Mouse (Mus musculus): Measurements from ENCODE around the gene Kirrel.

Gene Kirrel

DNA sequence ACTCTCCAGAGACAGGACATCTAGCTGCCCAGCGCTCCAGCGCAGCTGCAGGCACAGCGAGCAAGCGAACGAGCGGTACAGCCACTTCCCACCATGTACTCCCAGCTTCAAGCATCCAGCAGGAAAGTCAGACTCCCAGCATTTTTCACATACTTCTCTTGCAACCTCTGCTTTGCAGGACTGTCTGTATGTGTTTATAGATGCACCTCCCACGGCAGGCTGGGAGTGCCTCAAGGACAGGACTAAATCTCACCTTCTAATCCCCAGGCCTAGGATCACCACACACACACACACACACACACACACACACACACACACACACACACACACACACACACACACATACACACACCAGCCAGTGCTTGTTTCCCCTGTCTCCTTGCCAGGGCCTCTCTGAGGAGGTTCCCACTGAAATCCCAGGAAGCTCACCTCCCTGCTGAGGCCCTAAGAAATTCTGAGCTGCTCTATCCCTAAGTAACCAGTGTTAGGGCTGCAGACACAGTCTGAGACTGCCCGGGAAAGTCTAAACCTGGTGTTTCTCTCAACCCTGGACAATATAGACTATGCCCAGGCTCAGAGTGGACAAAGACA, 9.2 kb downstream of the Kirrel start:
- no peak for DNase-seq

DNA sequence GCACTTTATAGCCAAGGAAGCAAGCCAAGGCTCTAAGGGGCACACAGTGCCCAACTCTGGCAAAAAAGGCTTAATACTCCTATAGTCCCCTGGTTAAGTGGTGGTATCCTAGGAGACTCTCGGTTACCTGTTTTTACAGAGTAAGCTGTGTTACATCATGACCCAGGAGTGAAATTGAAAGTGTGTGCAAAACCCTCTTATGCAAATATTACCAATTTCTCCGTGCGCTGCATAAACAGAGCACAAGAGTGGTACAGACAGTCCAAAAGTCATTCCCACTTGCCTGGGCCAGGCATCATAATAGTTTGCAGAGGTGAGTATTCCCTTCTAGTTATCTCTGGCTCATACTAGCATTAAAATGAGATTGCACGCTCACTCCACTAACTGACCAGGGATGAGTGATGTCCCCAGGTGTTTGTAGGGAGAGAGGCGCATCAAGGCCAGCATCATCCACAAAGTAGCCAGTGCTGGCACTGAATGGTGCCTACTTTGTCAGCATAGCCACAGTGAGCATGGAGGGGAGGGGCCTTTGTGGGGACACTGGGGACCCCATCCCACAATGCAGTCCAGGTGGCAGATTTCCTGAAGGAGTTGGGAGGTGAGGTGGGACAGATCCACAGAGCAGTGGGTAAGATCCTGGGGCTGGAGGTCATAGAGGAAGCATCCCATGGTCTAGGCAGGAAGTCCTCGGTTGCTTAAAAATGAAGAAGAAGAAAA, 10.3 kb downstream of the Kirrel start:
- no peak for DNase-seq

DNA sequence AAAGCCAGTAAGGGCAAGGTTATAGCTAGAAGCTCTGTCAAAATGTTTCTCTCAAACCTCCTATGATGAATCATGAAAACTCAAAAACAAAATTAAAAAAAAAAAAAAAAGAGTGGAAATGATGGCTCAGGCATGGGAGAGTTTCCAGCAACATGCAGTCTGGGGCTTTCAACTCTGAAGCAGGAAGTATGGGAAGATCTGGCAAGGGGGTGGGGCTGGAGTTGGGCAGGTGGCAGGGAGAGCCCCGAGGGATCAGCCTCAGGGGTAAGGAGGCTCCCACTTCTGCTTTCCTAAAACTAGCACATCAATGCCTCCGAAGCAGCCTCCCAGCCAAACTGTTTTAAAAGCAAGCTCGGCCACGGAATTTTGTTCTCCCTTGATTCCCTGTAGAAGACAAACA, 11.4 kb downstream of the Kirrel start:
- no peak for DNase-seq

DNA sequence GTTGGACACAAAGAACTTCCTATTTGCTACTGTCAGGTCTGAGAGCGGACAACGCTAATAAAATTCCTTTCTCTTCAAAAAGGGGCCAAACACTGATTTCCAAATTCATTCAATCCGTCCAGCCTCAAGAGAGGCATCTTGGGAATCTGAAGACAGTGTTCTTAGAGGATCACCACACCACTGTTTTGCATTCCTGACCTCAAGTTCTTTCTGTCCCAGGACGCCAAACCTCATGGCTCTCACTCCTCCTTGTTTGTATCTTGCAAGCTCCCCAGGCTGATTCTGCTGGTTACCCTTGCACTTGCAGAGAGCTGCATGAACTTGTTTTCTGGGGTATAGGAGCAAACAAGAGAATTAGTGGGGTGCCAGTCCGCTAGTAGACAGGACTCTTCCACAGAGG, 12.2 kb downstream of the Kirrel start:
- DNase-seq, result no peak

DNA sequence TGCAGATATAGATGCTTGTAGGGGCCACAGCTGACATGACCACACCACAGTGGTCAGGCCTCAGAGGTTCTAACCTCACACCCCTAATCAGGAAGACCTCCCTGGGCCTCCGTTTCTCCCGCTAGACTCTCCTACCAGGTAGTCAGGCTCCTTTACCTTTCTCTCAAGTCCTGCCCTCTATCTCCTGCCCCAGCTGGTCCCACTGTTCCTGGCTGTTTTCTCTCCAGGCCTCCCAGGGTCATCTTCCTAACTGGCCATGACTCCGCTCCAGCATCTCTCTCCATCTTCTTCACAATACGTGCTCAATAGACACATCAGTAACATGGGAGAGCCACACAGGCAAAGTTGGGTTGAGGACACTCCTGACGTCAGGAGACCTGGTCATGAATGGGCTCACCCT, 12.9 kb downstream of the Kirrel start:
- no peak for DNase-seq

DNA sequence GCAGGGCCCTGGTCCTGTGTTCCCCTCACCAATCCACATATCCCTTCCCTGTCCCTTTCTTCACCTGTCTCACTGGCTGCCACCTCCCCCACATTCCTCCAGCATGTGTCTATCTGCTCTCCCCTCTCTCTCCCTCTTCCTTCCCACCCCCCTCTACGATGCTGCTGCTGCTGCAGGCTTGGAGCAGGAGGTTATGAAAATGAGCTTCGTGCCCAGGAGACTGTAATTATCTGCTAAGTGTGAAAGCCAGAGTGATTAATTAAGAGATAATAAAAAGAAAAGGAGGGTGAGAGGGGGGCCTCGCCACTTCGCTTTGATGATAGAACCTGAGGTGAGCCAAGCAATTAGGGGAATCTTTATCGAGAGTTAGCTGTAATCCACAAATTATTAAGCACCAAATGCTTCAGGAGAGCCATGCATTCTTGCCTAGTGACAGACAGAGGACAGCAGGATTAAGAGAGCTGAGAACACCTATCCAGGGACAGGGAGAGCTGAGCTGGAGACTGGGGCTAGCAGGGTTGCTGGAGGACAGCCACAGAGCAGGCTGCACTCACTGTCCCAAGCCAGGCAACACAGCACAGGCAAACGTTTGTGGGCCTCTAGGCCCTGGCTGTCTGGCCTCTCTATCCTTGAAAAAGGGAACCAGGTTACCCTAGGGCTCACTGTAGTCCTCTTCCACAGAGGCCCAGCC, 13.6 kb downstream of the Kirrel start:
- no peak for DNase-seq

DNA sequence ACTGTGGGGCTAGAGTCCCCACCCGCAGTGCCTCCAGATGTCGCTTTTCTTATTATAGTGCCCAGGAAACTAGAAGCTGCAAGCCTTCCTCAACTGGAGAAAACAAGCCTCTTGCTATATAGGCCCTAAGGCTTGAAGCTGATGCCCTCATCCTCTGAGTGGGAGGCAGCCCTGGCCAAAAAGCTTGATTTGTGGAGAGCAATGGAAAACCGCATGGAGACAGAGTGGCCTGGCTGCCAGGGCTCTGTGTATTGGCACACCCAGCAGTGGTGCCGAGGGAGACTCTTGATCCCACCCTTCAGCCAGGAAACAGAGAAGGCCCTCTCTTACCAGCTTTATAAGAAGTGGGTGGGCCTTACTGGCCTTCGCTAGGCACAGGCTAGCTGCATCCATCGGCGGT, 15.4 kb downstream of the Kirrel start:
- no peak for DNase-seq

DNA sequence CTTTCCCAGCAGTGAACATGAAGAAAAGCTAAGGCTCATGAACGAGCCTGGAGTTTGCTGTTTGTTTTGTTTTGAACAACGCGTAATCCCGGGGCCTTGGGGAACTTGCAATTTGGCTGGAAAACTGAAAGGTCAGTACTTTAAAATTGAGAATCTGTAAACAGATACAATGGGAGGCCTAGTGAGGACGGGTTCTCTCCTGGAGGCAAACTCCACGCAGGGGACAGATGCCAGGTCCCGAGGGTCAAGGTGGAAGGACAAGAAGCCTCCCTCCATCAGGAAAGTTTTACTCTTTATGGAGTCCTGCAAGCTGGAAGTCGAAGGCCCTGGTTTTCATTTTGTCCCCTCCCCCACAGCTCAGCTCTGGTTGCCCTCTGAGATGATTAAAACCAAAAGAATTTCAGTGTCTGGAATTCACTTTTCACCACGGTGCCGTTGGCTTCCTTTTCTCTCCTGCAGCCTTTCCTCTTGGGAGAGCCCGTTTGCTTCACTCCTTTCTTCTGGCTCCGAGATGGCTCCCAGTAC, 16.7 kb downstream of the Kirrel start:
- no peak for DNase-seq

DNA sequence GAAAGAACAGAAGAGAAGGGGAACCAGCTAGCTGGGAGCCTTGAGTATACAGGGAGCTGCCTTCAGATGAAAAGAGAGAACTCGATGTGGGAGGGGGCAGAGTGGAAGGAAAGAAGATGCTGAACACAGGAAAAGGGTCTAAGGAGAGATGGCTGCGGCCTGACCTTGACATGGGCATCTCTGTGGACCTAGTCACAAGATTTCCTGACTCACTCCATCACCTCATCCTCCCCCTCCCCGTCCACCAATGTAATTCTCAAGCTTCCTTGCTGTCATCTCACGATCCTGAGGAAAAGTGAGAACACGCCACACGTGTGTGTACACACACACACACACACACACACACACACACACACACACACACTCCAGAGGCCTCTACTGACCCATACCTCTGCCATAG, 17.2 kb downstream of the Kirrel start:
- DNase-seq, result no peak

DNA sequence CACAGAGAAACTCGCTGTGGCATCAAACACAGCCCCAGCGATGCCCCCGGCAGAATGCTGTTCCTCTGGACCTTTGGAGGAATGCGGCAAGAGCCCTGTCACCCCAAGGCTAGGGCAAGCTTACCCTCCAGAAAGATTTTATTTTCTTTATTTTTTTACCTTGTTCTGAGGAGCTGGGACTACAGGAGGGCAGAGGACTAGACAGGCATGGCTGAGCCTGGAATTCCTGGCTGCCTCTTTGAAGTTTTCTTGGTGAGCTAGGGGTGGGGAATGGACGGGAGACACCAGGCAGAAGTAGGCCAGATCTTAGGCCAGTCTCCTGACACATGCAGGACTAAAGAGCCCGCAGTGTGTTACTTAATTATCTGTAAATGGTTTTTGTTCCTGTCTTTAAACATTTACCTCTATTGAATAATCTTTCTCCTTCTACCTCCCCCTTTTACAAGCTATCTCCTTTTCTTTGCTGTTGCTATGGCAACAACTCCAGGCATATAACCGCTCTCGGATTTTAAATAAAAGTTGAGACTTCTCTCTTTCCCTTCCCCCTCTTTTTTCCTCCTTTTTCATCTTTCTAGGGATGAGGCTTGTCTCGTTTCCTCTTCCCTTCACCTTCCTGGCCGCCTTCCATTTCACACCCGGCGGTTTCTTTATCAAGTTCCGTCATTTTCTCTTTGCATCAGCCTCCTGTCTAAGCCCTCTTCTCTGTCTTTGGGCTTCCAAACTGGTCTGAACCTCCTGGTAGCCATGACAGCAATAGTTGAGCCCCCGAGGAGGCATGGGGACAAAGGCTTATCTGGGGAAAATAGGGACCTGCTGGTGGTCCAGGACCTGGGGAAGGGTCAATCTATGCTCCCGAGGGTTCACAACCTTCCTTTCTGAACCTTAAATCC, 19.9 kb downstream of the Kirrel start:
- DNase-seq, result no peak

DNA sequence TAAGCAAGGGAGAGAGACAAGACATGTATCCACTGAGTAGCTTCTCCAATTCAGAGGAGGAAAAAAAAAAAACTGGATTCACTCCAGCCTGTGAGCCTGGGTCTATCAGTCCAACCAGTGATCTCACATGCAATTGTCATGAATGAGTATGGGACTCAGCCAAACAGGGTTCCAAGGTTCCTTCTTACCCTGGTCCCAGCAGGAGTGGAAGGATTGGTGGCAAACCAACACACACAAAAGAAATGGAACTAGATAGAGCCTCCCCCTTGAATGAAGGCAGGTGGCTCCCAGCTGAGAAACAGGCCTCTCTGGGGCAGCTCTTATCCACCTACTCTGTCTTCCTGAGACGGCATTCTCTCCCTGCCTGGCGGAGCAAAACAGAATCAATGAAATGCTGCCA, 21.5 kb downstream of the Kirrel start:
- no peak for DNase-seq

DNA sequence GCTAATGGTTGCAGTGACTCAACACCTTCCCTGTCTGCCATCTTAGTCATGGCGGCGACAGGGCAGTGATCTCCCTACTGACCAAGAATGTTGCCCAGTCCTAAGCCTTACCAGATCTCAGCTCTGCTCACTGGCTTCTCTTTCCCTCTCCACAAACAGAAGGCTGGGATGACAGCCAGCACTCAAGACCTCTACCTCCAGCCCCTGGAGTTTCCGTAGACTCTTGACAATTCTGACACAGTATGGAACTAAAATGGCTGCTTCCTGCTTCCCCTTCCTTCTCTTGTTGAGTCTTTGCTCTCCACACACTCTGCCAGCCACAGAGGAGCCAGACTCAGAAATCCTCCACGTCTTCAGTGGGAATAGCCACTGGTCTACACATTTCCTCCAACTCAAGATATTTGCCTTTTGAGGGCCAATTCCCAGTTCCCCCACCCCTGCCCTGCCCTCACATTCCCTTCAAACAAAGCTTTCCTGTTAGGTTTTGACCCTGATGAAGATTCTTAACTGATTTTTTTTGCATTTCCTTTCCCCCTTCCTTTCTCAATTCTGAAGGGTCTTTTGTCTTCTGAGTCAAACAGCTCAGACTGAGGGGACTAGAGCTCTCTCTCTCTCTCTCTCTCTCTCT, 22.3 kb downstream of the Kirrel start:
- no peak for DNase-seq

DNA sequence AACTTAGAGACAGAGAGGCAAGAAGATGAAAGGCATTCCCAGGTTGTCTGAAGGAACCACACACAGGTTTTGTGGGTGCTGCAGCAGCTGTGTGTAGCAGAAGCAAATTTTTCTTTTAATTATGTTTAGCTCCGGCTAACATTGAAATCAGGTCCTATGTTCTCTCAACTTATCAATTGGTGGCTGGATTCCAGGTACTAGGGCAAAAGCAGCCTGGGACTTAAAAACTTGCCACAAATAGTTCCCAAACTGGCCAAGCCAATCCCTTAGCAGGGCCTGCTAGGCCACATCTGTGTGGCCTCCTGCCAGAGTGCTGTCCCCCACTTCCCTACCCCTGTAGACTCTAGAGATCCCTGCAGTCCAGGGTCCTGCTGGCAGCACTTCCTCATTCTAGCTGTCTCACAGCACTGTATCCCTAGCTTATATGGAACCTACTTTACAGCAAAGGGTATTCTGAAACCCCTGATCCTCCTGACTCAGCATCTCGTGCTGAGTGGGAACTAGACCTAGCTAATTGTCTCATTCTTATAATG, 23.2 kb downstream of the Kirrel start:
- no peak for DNase-seq

DNA sequence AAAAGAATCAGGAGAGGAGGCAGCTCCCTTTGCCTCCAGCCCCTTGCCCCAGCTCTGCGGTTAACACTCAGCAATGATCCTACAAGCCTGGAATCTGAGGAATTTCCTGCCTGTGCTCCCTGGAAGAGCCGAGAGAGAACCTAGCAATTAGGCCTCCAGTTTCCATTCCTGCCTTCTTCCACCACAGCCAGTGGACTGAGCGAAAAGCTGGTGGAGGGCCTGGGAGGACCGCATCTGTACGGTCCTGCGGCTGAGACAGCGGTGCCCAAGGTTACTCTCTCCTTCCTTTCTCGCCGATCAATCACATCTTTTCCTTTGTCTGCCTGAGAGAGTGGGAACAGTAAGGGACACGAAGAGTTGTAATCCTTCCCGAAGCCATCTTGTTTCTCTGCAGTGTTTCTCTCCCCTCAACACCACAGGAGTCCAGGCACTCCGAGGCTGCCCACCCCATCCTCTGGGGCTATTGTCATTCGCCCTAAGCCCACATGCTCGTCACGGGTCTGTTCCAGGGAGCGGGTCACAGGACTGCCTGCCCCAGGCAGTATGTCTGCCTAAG, 23.8 kb downstream of the Kirrel start:
- DNase-seq, result no peak

DNA sequence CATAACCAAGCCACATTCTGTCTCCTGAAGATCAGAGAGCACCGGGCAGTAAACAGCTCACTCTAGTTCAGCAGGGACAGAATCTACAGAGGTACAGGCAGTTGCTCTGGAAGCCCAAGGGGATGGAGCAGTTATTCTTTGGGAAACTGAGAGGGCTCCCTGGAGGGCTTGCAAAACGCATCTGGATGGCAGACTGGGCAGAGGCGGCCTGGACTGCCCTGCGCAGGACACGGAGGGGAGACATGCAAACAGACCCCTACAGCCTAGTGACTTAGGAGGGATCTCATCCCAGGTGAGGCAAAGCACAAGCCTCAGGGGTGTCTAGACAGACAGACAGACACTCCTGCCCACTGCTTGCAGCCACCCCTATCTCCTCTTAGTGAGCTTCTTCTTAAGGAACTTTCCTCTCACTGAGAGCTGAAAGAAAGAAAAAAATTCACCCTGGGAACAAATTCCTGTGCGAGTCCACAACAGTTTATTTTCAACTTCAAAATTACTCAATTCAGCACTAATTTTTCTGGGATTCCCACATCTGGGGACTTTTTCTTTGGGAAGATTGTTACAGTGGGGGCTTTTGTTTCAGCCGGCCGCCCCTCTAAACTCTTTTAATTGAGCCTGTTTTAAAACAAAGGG, 24.4 kb downstream of the Kirrel start:
- no peak for DNase-seq

DNA sequence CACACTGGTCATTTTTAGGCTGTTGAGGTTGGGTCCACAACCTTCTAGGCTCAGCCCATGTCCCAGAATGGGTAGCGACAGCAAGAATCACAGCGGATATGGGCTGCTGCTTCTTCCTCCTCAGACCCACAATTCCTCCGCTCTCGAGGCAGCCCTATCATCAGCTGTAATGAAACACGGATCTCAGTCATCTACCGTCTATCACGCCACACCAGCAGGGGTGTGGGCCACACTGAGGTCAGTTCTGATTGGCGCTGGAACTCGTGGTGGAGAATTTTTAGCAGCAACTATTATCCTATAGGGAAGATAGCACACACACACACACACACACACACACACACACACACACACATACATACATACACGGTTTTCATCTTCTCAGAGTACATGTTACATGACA, 25.1 kb downstream of the Kirrel start:
- DNase-seq, result no peak

DNA sequence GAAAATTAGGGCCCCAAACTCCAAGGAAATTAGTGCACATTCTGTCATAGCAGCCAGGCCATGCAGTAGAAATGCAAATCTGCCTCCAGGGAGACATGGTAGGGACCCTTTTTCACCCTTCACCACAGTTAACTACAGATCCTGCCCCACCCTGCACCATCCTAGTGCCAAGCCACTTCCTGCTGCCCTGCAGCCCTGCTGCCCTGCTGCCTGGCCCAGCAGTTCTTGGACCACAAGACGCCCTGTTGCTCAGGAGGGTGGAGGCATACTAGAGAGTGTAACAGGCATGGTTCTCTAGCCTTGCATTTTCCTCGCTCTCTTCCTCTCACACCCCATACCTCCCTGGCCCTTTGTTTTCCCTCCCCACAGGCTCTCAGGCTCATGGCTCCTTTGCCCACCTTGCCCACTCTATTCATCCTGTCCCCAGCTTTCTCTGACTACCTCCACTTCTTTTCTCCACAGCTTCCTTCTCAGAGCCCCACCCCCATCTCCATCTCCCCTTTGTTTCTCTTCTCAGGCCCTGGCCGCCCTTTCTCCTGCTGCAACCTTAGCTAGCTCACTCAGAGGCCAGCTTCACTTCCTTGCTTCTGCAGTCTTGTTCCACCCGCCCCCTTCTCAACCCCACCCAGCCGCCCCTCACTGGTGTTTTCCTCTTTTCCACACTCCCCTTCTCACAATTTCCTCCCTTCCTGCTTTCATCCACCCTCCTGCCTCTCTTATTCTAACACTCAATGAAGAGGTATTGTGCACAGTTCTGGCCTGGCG, 29.9 kb downstream of the Kirrel start:
- DNase-seq, result no peak

DNA sequence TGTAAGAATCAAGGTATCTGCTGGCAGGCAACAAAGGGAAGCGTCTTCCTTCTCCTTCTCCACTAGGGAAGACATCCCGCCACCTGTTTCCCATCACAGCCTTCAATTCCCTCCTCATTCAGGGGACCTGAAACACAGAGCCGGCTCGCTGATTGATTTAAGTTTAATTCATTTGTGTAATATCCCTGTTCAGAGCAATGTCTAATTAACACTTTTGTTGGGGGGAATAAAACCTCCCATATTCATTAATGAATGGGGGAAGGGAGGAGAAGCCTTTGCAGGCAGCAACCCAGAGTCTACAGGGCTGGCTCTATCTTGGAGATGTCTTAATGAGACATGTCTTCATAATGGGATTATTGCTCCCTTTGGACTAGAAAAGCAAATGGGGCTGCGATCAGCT, 34.3 kb downstream of the Kirrel start:
- no peak for DNase-seq

DNA sequence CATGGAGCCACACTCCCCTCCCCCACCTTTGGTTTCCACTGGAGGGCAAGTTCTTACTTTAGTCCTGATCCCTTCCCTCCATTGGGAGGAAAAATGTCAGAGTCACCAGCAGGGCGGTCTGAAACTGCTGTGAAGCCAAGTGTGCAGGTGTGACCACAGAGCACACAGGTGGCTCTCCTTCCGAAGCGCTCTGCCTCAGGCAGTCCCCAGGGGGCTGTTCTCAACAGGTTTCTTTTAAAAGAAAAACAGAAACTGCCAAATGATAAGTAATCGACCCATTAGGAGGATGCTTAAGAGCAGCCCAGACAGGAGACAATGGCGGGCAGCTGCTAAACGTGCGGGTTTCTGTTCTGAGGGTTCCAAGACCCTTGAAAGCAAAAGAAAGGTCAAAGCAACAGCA, 37.8 kb downstream of the Kirrel start:
- DNase-seq, result no peak

DNA sequence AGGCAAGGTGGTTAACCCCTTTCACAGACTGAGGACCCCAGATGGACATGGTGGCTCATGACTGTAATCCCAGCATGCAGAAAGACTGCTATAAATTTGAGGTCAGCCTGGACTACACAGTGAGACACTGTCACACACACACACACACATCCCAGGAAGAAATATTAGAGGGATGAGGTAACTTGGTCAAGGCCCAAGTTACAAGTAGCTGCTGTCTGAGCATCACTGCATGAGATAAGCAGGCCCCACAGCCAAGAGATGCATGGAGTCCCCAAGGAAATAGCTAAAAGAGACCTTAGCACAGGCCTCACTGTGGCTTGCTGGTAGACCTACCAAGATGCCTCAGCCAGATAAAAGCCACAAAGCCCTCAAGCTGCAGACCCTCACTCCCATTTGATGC, 39.6 kb downstream of the Kirrel start:
- no peak for DNase-seq

All from cerebellum, adult 11 months (tissue).